Mouse (Mus musculus) c-Kit-positive CD71-positive TER-119-negative erythroid progenitor cells, embryonic 14.5 days (primary cell): ENCODE data around the gene Fgfbp3.
A peak's percentile ranks its signal among the peaks of the same experiment; 100 is the strongest.
"Not testable (repeated sequence)": the region's sequence is repeated elsewhere in the genome, so short reads cannot be mapped to it uniquely, and the experiment has no call there.

Source experiments
- DNase-seq: peaks from one replicate; pipeline ENCODE4 v3.0.0-alpha.2; 2013; ENCODE audit warnings: low read depth

The Fgfbp3 gene

DNA sequence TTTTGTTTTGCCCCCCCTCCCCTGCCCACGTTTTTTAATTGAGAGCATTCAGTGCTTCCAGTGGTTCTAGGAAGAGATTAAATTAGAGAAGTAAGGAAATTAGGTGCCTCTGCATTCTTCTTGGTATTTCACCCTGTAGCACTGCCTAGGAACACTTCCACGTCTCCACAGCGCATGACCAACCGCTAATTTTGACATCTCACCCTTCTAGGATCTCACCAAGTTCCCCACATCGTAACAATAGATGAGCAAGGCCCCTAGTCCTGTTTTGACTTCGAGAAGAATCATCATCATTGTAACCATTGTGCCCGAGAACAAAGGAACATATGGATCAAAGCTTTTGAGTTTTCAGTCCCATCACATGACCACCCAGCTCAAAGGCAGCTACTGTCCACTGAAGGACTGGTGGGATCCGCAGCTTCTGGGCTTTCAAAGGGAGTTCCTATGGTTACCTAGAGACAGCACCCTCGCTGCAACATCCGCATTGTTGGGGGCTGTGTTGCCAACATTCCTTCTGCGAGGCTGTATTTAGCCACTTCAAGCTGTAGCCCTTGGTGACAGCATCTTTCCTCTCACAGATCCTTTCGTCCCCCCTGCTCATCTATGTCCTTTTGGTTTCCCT is 8.9 kb downstream of the Fgfbp3 start:
- no peak for DNase-seq

DNA sequence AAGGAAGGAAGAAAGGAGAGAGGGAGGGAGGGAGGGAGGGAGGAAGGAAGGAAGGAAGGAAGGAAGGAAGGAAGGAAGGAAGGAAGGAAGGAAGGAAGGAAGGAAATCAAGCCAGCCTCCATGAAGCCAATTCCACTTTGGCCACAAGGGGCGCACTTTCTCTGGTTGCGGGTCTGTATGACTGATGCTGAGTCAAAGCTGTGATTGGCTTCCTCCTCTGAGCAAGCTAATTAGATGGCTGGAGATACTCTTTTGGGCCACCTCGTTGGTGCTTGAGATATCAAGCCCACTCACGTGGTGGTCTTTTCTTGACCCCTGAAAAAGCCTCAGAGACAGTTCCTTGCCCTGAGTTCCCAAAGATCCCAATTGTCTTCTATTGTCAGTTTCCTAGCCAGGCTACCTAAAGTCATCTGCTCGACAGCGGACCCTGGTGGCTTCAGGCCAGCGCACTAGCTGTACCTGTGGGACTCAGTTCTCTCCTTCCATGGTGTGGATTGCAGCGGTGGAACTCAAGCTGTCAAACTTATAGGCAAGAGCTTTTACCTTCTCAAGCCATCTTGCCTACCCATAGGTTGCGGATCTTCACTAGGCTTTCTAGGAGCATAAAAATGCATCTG is 9.6 kb downstream of the Fgfbp3 start:
- DNase-seq = peak; percentile 78

GRCm38 (mm10) chr19:36909150-36909549 is 10.3 kb downstream of the Fgfbp3 start:
- no peak for DNase-seq

DNA sequence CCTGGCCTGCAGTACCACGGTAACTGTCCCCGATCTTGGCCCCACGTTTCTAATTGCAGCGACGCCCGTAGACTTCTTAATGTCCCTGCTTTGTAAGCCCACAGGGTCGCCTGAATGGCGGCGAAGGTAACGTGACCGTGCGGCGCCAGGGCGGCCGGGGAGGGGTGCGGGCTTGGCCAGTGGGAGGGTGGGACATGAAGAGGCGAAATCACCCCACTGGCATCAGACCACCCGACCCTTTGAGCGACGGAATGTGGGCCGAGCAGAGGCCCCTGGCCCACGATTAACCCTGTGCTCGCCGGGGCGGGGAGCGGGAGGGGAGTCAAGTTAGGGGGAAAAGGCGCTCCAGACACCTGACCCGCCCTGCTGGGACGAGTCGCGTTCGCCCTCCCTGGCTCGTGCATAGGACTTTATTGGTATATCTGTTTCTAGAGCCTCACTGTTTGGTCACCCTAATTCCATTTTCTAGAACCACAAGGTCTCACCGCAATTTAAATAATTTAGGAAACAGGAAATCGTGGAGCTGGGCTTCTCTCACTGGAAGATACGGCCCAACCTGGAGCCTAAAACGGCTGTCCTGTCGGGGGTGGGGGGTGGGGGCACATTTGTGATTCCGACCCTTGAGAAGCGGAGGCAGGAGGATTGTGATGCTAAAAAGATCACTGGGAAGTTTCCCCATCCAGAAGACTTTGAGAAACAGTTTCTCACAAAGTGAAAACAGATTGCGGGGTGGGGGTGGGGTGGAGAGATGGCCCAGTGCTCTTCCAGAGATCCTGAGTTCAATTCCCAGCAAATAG is 15.0 kb downstream of the Fgfbp3 start:
- DNase-seq = no peak

GRCm38 (mm10) chr19:36903377-36903776 is 16.0 kb downstream of the Fgfbp3 start:
- DNase-seq = no peak

GRCm38 (mm10) chr19:36897778-36898177 is 21.6 kb downstream of the Fgfbp3 start:
- no peak for DNase-seq

DNA sequence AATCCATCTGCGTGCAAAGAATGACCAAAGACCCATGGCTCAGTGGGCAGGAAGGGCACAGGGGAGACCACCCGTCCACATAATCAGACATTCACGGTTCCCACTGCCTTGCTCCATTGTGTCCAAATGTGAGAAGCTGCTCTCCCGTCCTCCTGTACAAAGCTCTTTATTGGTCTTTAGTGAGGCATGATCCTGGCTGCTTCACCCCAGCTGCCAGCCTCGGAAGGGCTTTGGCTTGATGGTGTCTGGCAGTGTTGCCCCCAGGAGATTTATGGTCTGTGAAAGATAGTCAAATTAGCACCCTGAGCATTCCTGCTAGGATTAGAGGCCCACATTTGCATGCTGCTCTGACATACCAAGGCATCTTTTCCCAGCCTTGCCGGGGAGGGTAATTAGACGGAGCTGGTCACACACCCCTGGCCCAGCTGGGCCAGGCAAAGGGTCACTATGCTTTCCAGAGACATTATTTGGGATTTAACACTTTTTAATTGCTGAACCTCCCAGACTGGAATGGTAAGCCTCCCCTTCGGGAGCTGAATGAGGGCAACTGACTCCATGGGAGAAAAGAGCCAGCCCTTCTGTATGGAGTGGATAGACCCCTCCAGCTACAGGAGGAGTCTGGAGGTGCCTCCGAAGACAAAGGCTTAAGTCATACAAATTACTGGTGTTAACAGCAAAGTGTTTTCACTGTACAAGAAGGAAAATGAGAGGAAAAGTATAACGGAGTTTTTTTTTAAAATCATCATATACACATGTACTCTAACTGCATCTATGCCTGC is 22.4 kb downstream of the Fgfbp3 start:
- no peak for DNase-seq

DNA sequence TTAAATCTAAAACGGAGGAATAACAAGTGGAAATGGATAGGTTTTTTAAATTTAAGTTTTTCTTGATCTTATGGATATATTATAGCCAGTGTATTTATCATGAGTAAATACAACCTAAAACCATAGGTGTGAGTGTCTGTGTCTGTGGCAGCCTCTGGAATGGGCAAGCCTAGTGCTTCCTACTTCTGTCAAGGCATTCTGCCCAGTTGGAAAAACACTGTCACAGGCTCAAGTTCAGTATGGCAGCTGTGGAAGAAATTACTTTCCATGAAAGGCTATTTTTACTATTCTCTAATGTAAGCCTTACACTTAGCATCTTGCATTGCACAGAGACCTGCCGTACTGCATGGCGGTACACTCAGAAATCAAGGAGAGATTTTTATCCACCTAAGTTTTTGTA is 27.7 kb downstream of the Fgfbp3 start:
- no peak for DNase-seq

- no peak for DNase-seq
Measured at GRCm38 (mm10) chr19:36887706-36888105, 31.7 kb downstream of the Fgfbp3 start.

DNA sequence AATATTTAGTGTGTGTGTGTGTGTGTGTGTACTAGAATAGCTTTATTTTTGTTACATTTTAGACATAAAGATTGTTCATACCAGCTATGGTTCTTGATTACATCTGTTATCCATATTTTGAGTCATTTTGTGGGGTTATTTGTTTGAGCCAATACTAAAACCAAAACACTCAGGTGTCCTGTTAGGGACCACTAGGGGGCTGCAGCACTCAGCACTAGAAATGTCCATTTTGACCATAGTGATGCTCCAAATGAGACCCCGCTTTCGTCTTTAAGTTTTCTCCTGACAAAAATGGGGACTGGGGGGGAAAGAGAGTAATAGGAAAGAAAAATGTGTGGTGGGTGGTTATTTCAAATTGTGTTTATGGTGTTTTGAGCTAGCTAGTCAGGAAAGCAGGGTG is 33.1 kb downstream of the Fgfbp3 start:
- no peak for DNase-seq

GRCm38 (mm10) chr19:36883119-36883518 is 36.3 kb downstream of the Fgfbp3 start:
- DNase-seq = peak; percentile 30

GRCm38 (mm10) chr19:36878743-36879495 is 40.5 kb downstream of the Fgfbp3 start:
- DNase-seq = no peak

GRCm38 (mm10) chr19:36877329-36877728 is 42.1 kb downstream of the Fgfbp3 start:
- DNase-seq = no peak

DNA sequence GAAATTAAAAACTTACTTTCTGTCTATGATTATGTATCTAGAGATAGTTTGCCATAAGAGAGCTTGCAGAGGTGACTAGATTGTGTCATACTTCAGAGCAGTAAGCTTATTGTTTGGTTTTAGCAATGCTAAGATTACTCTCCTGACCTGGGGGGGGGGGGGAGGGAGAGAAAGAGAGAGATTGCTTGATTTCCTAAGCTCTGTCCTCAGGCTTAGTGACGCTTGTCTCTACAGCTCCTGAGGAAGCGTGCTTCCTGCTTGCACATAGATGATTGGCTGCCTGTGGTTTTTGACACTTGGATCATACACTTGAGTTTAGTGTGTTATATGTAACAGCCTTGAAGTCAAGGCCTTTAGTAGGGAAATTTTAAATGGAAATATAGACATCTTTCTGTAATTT is 44.8 kb downstream of the Fgfbp3 start:
- DNase-seq = no peak

DNA sequence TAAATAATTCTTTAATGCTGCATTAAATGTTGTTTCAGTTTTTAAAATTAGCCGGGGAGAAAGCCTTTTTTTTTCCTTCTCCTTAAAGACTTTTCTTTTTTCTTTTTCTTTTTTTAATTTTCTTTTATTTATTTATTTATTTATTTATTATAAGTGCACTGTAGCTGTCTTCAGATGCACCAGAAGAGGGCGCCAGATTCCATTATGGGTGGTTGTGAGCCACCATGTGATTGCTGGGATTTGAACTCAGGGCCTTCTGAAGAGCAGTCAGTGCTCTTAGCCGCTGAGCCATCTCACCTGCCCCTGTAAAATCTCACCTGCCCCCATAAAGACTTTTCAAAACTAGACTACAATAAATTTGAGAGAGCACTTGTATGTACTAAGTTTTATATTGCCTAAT is 50.7 kb downstream of the Fgfbp3 start:
- not testable (repeated sequence) for DNase-seq
